Mouse (Mus musculus) kidney, adult 18-20 months (tissue): ENCODE measurements around the gene Ripk3.

Experiments
- DNase-seq: peaks from one replicate; pipeline ENCODE4 v3.0.0; 2021

Ripk3 gene

GRCm38 (mm10) chr14:55788256-55789050 lies at the start of gene Ripk3:
Gene Ripk3 (minus strand): TSS chr14:55788865.
- peak; percentile 51 for DNase-seq

GRCm38 (mm10) chr14:55838312-55838711 lies 49.6 kb upstream of the Ripk3 start:
- DNase-seq: no peak

DNA sequence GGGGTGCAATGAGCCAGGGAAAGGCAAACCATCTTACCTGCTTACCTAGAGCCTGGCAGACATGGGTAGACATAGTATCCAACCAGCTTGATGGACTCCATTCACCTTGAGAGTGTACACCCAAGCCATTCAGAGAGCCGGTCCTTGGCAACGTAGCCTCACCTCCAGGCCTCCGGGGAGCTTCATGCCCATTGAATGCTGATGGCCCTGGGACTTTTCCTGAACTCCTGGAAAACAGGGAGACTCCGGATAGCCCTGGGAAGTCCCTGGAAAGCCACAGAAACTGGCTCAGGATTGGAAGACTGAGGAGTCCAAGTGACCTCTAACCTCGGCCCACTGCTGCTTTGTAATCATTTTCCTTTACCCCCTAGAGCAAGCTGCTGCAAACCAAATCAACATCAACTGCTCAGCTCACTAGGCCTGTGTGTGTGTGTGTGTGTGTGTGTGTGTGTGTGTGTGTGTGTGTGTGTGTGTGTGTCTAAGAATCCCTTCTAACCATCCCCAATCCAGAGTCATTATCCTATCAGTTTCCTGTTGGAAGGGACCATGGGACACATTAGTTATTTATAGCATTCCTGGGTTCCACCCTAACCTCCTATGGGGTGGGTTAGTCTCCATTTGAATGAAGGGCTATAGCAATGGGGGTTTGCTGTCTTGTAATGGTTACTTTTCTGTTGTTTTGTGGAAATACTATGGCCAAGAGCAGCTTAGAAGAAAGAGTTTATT lies 46.3 kb upstream of the Ripk3 start:
- no peak for DNase-seq

DNA sequence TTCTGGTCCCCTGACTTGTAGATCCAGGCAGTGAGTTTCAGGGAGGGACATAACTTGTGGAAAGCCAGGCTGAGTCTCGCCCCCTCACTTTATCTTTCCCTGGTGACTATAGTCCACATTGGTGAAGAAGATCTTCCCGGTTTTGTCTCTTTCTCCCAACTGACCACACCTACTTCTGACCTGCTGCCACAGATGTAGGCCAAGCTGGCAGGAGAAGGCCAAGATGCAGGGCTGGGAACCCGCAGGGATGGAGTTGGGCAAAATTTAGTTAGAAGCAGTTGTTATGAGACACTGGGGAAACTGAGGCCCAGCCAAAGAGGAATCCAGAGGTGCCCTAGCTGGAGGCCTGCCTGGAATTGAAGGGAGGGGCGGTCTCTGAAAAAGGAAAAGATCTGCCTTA lies 44.5 kb upstream of the Ripk3 start:
- DNase-seq: no peak

GRCm38 (mm10) chr14:55830331-55830730 lies 41.7 kb upstream of the Ripk3 start:
- DNase-seq: no peak

DNA sequence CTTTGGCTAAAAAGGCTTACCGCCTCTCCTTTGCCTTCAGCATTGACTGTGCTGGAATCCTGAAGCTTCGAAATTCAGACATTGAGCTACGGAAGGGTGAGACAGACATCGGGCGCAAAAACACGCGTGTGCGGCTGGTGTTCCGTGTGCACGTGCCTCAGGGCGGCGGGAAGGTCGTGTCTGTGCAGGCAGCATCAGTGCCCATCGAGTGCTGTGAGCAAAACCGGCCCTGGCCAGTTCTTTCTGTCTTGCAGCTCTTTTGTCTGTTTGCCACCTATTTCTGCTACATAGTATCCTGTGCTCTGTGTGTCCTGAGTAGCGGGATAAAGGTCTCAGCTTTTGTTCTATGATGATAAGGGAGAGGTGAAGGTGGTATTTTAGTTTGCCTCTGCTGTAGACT lies 41.2 kb upstream of the Ripk3 start:
- DNase-seq: no peak

GRCm38 (mm10) chr14:55828716-55829263 lies 40.1 kb upstream of the Ripk3 start:
- DNase-seq: no peak

GRCm38 (mm10) chr14:55826551-55827340 lies 38.1 kb upstream of the Ripk3 start:
- no peak for DNase-seq

DNA sequence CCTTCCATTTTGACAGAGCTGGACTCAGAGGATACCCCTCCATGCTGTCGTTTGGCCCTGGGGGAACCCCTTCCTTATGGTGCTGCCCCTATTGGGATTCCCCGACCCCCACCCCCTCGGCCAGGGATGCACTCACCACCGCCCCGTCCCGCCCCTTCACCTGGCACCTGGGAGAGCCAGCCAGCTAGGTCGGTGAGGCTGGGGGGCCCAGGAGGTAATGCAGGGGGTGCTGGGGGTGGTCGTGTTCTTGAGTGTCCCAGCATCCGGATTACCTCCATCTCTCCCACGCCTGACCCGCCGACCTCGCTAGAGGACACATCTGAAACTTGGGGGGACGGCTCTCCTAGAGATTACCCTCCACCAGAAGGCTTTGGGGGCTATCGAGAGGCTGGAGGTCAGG lies 37.5 kb upstream of the Ripk3 start:
- no peak for DNase-seq

DNA sequence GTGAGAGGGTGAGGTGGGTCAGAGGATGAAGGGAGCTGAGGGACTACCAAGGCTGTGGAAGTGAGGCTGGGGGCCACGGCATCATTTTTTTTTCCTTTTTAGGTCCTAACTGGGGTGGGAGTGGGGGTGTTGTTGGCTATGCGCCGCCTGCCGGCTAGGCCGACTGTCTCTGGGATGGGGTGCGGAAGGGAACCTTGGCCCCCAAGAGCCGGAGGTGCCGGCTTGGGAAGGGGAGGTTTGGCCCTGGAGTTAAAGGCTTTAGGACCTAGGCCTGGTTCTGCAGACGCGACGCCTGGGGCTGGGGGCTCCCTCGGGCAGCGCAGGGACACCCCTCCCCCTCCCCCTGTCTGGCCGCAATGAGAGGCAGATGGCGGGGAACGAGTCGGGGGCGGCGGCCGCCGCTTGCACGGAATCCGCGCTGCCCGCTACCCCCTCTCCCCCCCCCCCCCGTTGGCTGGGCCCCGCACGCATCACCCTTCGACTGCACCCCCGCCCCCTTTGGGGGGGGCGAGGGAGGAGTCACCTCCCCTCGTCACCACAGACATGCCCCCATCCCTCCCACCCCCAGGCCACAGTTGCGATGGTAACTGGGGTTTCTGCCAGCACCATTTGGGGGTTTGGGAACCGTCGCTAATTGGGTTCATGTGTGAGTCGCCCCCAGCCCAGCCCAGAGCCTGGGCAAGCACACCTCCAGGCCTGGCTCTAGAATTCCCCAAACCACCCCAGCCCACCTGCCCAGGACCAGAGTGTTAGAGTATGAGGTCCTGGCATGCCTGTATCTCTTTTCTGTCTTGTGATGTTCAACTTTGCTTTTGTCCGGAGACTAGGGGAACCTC lies 36.8 kb upstream of the Ripk3 start:
- no peak for DNase-seq

GRCm38 (mm10) chr14:55824481-55825215 lies 36.0 kb upstream of the Ripk3 start:
- no peak for DNase-seq

DNA sequence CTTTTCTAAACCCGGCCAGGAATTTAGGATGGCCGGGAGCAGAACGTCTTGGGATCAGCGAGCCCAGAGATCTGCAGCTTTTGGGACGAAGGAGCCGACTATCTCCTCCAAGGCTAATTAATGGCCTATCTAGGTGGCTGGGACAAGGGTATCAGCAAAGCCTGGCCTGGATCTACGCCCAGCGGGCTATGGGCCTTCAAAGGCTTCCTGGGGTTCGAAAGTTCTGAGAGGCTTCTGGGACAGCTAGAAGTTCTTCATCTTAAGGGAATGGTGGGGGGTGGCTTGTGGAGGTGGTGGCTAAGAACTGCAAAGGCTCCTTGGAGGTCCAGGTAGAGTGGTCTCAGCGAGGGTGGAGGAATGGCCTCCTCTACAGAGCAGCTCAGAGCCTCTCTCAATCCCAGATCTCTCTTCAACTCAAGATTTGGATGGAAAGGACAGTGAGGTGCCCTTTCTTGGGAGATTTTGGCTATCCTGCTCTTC lies 35.4 kb upstream of the Ripk3 start:
- DNase-seq: peak; percentile 42

- DNase-seq: peak; percentile 77
Observed at GRCm38 (mm10) chr14:55822991-55823762, 34.5 kb upstream of the Ripk3 start, which contains the start of gene Nfatc4. Gene Nfatc4 (plus strand): TSS chr14:55823144.

DNA sequence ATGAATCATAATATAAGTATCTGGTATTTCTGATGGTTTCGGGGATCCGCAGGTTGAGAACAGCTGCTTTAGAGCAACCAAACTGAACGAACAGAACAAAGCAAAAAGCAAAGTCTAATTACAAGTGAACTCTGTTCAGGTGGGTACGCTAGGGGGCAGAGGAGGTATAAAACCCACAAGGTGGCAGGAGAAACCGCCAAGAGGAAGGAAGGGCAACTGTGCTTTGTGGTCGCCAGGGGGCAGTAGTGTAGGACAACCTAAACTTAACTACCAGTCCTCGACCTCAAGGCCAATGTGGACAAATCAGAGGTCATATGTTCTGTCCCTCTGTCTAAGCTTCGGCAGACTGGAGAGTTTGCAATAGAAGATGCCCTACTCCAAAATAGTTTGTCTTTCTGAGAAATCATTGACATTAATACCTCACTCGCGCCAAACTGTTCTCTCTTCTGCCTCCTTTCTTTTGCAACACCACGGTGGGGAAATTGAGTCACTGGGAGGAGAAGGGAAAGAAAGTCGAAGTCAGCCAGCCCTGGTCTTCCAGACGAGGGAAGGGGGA lies 33.8 kb upstream of the Ripk3 start:
- DNase-seq: peak; percentile 80

DNA sequence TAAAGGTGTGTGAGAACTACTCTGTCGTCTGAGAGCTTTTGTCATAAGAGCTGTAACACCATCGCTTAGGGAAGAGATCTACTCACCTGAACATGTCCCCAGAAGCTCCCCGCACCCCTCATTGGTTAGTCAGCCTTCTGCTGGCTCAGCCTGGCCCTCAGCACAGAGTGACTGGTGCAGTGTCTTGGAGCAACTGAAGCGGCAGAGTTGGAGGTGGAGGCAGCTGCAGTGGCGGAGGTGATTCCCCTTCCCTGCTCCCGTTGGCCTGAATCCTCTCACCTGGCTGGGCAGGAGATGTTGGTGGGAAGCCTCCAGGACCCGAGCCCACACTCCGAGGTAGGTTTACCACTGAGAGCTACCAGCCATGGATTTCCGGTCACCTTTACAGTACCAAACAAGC lies 31.9 kb upstream of the Ripk3 start:
- no peak for DNase-seq

DNA sequence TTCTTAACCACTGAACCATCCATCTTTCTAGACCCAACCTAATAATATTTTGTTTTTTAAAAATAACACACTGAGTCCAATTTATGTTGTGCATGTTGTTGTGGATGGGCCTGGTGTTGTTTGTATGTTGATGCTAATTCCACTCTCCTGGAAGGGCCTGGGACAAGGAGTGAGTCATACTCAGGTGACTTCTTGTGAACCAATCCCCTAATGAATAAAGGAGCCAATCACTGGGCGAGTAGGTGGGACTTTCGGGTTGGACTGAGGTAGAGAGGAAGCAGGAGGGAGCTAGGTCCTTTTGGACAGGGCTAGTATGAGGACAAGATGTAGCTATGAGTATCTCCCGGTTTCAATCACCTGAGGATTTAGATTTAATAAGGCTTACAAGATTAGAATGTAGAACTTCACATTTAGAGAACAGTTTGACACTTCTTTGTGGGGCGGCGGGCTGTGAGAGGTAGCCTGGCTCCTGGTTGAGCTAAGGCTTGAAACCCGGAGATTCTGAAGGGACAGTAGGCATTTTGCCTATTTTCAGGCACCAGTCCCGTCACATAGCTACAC lies 31.3 kb upstream of the Ripk3 start:
- no peak for DNase-seq

DNA sequence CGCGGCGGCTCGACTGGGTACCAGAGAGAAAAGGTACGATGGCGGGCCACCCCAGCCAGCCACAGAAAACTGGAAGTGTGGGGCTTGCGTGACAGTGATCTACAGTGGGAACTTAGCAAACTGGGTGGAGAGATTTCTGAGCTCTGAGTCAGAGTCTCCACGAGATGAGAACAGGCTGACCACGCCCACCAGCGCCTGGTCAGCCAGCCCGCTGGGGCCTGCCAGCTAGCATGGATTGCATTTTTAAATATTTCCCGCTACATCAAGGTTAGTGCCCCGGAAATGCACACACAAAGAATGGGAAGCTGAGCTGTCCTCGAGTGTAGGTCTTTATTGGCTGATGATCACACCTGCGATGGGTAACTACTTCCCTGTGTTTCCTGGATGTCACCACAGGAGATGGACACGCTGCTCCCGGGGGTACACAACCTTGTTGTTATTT lies 26.7 kb upstream of the Ripk3 start:
- peak; percentile 66 for DNase-seq

DNA sequence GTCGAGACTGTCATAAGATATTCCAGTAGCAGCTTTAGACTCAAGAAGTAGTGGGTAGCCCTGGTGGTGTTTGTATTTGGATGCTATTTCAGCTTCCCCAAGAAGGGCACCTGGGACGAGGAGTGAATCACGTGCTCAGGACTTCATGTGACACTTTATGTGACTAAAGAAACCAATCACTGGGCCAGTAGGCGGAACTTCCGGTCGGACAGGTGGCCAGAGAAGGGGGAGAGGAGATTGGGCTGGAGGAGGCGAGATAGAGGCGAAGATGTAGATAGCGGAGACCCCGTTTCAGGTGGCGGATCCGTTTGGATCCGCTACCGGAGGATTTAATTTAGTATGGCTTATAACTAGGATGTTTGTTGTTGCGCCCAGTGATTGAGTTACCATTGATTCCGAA lies 26.2 kb upstream of the Ripk3 start:
- peak; percentile 77 for DNase-seq

- DNase-seq: peak; percentile 1
Observed at GRCm38 (mm10) chr14:55795380-55796163, 6.9 kb upstream of the Ripk3 start.
